In the genomic region with DNA sequence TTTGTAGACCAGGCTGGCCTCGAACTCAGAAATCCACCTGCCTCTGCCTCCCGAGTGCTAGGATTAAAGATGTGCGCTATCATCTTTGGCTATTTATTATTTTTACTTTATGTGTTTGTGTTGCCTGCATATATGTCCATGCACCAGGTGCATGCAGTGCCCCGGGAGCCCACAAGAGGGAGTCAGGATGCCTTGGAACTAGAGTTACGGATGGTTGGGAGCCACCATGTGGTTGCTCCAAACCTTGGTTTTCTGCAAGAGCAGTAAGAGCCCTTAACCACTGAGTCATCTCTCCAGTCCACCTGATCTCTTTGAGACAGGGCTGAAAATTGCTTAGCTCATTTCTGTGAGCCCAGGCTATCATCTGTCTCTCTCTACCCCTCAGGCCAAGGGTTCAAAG, we compare ENCODE assay signal across 9 mouse cellular contexts. TPM values are rescaled to one million over a fixed set of nuclear protein-coding genes. Genes with fewer than 3 reads are reported as not detected.
DNase-seq lines count a peak whose midpoint lies in the region; ATAC-seq and TF ChIP-seq lines count a peak whose summit lies in the region.
"Had no signal": no experiment of that assay in that cellular context is flagged by ENCODE, and none has a peak within 500 bp of the region (broad histone marks: within the 10 kb centered on the region; RNA-seq: fewer than 3 reads in every experiment).

No protein-coding gene starts in this region.

- intact Hi-C loops in heart, postnatal 14 days (cut with DNase I): loop anchor here (2.0 to 5.0 kb wide), 3 partner anchors 42 to 220 kb away; no protein-coding TSS in a partner anchor

- H3K4me1 ChIP-seq in E14TG2a.4 (replicated peaks; ENCODE audit: low read depth, low read length): no peaks in the 10 kb centered on the region
- H3K4me1 ChIP-seq in forebrain, embryonic 11.5 days (replicated peaks; ENCODE audit: control insufficient read depth, insufficient read depth, low read length): no peaks in the 10 kb centered on the region
- H3K4me1 ChIP-seq in lung, embryonic 15.5 days: no peaks in the 10 kb centered on the region
- H3K4me1 ChIP-seq: heart, embryonic 13.5 days had no signal

- no peak overlapping the region for H3K9ac ChIP-seq in forebrain, embryonic 11.5 days (ENCODE audit: low read length)
- H3K9ac ChIP-seq in lung, embryonic 15.5 days: no peak overlapping the region
- H3K9ac ChIP-seq: heart, embryonic 13.5 days had no signal

- H3K27ac ChIP-seq in forebrain, embryonic 11.5 days (ENCODE audit: low read depth, low read length): no peak overlapping the region
- no peak overlapping the region for H3K27ac ChIP-seq in lung, embryonic 15.5 days
- H3K27ac ChIP-seq: heart, embryonic 13.5 days had no signal

- no peak overlapping the region for H3K4me2 ChIP-seq in forebrain, embryonic 11.5 days (ENCODE audit: low read depth, low read length, severe bottlenecking)
- H3K4me2 ChIP-seq in lung, embryonic 15.5 days: no peak overlapping the region
- H3K4me2 ChIP-seq: heart, embryonic 13.5 days had no signal

- H3K36me3 ChIP-seq in E14TG2a.4 (ENCODE audit: insufficient read depth, low read length): no peaks in the 10 kb centered on the region
- no peaks in the 10 kb centered on the region for H3K36me3 ChIP-seq in forebrain, embryonic 11.5 days (ENCODE audit: control insufficient read depth, insufficient read depth, low read length)
- H3K36me3 ChIP-seq in lung, embryonic 15.5 days: no peaks in the 10 kb centered on the region
- H3K36me3 ChIP-seq: heart, embryonic 13.5 days had no signal

- DNase-seq in c-Kit-negative CD71-positive TER-119-positive erythroid progenitor cells, embryonic 14.5 days (ENCODE audit: low read depth, low spot score): peak; percentile 76
- DNase-seq in forebrain, embryonic 11.5 days (ENCODE audit: low spot score): peak; percentile 93
- peak; percentile 82 to 88 for DNase-seq in heart, postnatal 14 days
- DNase-seq in layer of hippocampus, adult 9-10 months (ENCODE audit: low spot score): peak; percentile 88
- DNase-seq in ovary, postnatal 36 days (ENCODE audit: low spot score): peak; percentile 77
- DNase-seq in thymus, postnatal 10 days (ENCODE audit: low spot score in 2 of 2): peak; percentile 73 to 86

- H3K9me3 ChIP-seq in E14TG2a.4 (ENCODE audit: low read length): no peaks in the 10 kb centered on the region
- H3K9me3 ChIP-seq in forebrain, embryonic 11.5 days (ENCODE audit: control insufficient read depth, low read length): no peaks in the 10 kb centered on the region
- H3K9me3 ChIP-seq in lung, embryonic 15.5 days: no peaks in the 10 kb centered on the region
- H3K9me3 ChIP-seq: heart, embryonic 13.5 days had no signal

- 3% methylated on average over 5 of the region's 5 CpGs for whole genome bisulfite sequencing in forebrain, embryonic 11.5 days
- WGBS in lung, embryonic 15.5 days: 4% methylated on average over 5 of the region's 5 CpGs

- no peak overlapping the region for H3K4me3 ChIP-seq in E14TG2a.4 (replicated peaks; ENCODE audit: low read length)
- no peak overlapping the region for H3K4me3 ChIP-seq in forebrain, embryonic 11.5 days (ENCODE audit: low read depth, low read length)
- no peak overlapping the region for H3K4me3 ChIP-seq in lung, embryonic 15.5 days
- H3K4me3 ChIP-seq: heart, embryonic 13.5 days had no signal

- ATAC-seq in forebrain, embryonic 11.5 days (replicated peaks; ENCODE audit: low FRiP score): peak; percentile 72
- ATAC-seq in lung, embryonic 15.5 days (ENCODE audit: borderline replicate concordance, extremely low read depth, low FRiP score, low TSS enrichment): peak; percentile 64; the same call in 1 of the 2 replicates

- no peaks in the 10 kb centered on the region for H3K27me3 ChIP-seq in E14TG2a.4 (ENCODE audit: insufficient read depth, low read length)
- H3K27me3 ChIP-seq in forebrain, embryonic 11.5 days (ENCODE audit: control insufficient read depth, insufficient read depth, low read length): no peaks in the 10 kb centered on the region
- H3K27me3 ChIP-seq in lung, embryonic 15.5 days: no peaks in the 10 kb centered on the region
- H3K27me3 ChIP-seq: heart, embryonic 13.5 days had no signal

- TF ChIP-seq CTCF in E14TG2a.4 (conservative IDR thresholded peaks at IDR 0.05; ENCODE audit: low read length): peak; percentile 97

RNA-seq across cellular contexts. Expression of a gene that starts 7.0 kb away (rescaled TPM):
- polyA plus RNA-seq in forebrain, embryonic 11.5 days (2014; fragmentation: Nextera tagmentation; extraction: Ambion mirVana): 11.7 and 13.5 TPM in 2 replicates
- total RNA-seq in heart, postnatal 14 days (2021): 10 to 100 TPM; 29.8 to 32.5 TPM
- 36.5 and 40.0 TPM in 2 replicates for polyA plus RNA-seq in lung, embryonic 15.5 days (2015; fragmentation: Nextera tagmentation; extraction: Ambion mirVana)

RNA-seq across cellular contexts. Expression of a gene that starts 16.6 kb away (rescaled TPM):
- 34.1 and 35.6 TPM in 2 replicates for polyA plus RNA-seq in forebrain, embryonic 11.5 days (2014; fragmentation: Nextera tagmentation; extraction: Ambion mirVana)
- 10 to 100 TPM; 71.0 to 75.5 TPM for total RNA-seq in heart, postnatal 14 days (2021)
- 179 and 194 TPM in 2 replicates for polyA plus RNA-seq in lung, embryonic 15.5 days (2015; fragmentation: Nextera tagmentation; extraction: Ambion mirVana)

RNA-seq across cellular contexts. Expression of a gene that starts 26.9 kb away (rescaled TPM):
- polyA plus RNA-seq in forebrain, embryonic 11.5 days (2014; fragmentation: Nextera tagmentation; extraction: Ambion mirVana): 8.1 and 11.9 TPM in 2 replicates
- 10 to 100 TPM; 48.8 to 54.0 TPM for total RNA-seq in heart, postnatal 14 days (2021)
- 34.5 and 37.5 TPM in 2 replicates for polyA plus RNA-seq in lung, embryonic 15.5 days (2015; fragmentation: Nextera tagmentation; extraction: Ambion mirVana)

RNA-seq across cellular contexts. Expression of a gene that starts 32.2 kb away (rescaled TPM):
- 504 and 506 TPM in 2 replicates for polyA plus RNA-seq in forebrain, embryonic 11.5 days (2014; fragmentation: Nextera tagmentation; extraction: Ambion mirVana)
- 100 to 1,000 TPM; 186 to 202 TPM for total RNA-seq in heart, postnatal 14 days (2021)
- 333 and 355 TPM in 2 replicates for polyA plus RNA-seq in lung, embryonic 15.5 days (2015; fragmentation: Nextera tagmentation; extraction: Ambion mirVana)

RNA-seq across cellular contexts. Expression of a gene that starts 40.4 kb away (rescaled TPM):
- 102 and 106 TPM in 2 replicates for polyA plus RNA-seq in forebrain, embryonic 11.5 days (2014; fragmentation: Nextera tagmentation; extraction: Ambion mirVana)
- total RNA-seq in heart, postnatal 14 days (2021): 10 to 100 TPM; 45.5 to 46.5 TPM
- 130 and 137 TPM in 2 replicates for polyA plus RNA-seq in lung, embryonic 15.5 days (2015; fragmentation: Nextera tagmentation; extraction: Ambion mirVana)
